Mouse (Mus musculus) brain, embryonic 14.5 days (tissue): ENCODE measurements at regions not wholly inside any gene's neighbourhood (a gene's known extent, or its start where the extent isn't known, plus 50 kb on each side); places are given as distances from the start of the nearest gene placed in this dataset.

Experiments used
- CTCF ChIP-seq: fragments of 200-500 bp; IDR thresholded peaks from 2 replicates; pipeline ENCODE4 v1.5.1; 2012; ENCODE audit warnings: inconsistent platforms, mild to moderate bottlenecking, moderate library complexity, borderline replicate concordance; ENCODE audit not compliant: insufficient read depth, insufficient read length; ENCODE audit errors: extremely low read depth
- POLR2A ChIP-seq: fragments of 200-500 bp; IDR thresholded peaks from 2 replicates; pipeline ENCODE4 v1.6.1; 2012; ENCODE audit warnings: mild to moderate bottlenecking, inconsistent platforms, borderline replicate concordance; ENCODE audit not compliant: poor library complexity, insufficient read depth, insufficient read length, severe bottlenecking; ENCODE audit errors: extremely low read depth

GRCm38 (mm10) chr3:11992236-11992635 is 1656.8 kb upstream of the Gm38303 start:
- TF ChIP-seq CTCF (no peak), POLR2A (no peak)
